Mouse (Mus musculus) limb, embryonic 13.5 days (tissue): ENCODE measurements around the gene Msrb2. TPM values are rescaled to one million over a fixed set of nuclear protein-coding genes. Genes with fewer than 3 reads are reported as not detected.

Experiments
- ATAC-seq: fragments of 200-750 bp; cut with Nextera tagmentation; 2 replicates; pipeline ENCODE4 v1.8.0; 2017; ENCODE audit warnings: low read depth, moderate number of reproducible peaks, moderate TSS enrichment; ENCODE audit not compliant: low FRiP score
- H3K27ac ChIP-seq: fragments of 300-500 bp; sonication (generic); 2 replicates; pipeline ENCODE4 v1.5.1; 2015; ENCODE audit warnings: inconsistent platforms, mild to moderate bottlenecking, moderate library complexity
- H3K27me3 ChIP-seq: fragments of 300-500 bp; sonication (generic); 2 replicates; pipeline ENCODE4 v1.6.1; 2015; ENCODE audit warnings: mild to moderate bottlenecking, inconsistent platforms
- H3K36me3 ChIP-seq: fragments of 300-500 bp; sonication (generic); 2 replicates; pipeline ENCODE4 v1.6.1; 2015; ENCODE audit warnings: inconsistent platforms, mild to moderate bottlenecking, moderate library complexity
- H3K4me1 ChIP-seq: fragments of 300-500 bp; sonication (generic); 2 replicates; pipeline ENCODE4 v1.6.1; 2015; ENCODE audit warnings: inconsistent platforms
- H3K4me2 ChIP-seq: fragments of 300-500 bp; sonication (generic); replicated peaks from 2 replicates; pipeline ENCODE4 v1.6.1; 2015; ENCODE audit warnings: inconsistent platforms, mild to moderate bottlenecking, moderate library complexity
- H3K4me3 ChIP-seq: fragments of 300-500 bp; sonication (generic); 2 replicates; pipeline ENCODE4 v1.5.1; 2015; ENCODE audit warnings: moderate library complexity, mild to moderate bottlenecking, inconsistent platforms
- H3K9ac ChIP-seq: fragments of 300-500 bp; sonication (generic); 2 replicates; pipeline ENCODE4 v1.6.1; 2015; ENCODE audit warnings: mild to moderate bottlenecking, inconsistent platforms
- H3K9me3 ChIP-seq: fragments of 300-500 bp; sonication (generic); 2 replicates; pipeline ENCODE4 v1.6.1; 2016; ENCODE audit warnings: inconsistent platforms
- WGBS: fragments of 180-500 bp; shearing (Covaris S2); methylation state at CpG from one replicate; pipeline ENCODE4 v1.1.7; 2015; 5-methylcytosine and 5-hydroxymethylcytosine counted together
- polyA plus RNA-seq: library from polyadenylated mRNA; unstranded; fragments of >200 nt; fragmentation: Nextera tagmentation; extraction: Ambion mirVana; gene quantifications from 2 replicates; pipeline ENCODE4 v1.2.1, GENCODE M21; 2015

Msrb2 gene
- polyA plus RNA-seq, 1 experiment from 2014 or later, result 29.0 TPM

GRCm38 (mm10) chr2:19431186-19431585 lies 59.9 kb downstream of the Msrb2 start:
- Histone ChIP-seq H3K9me3 (no peaks in the 10 kb centered on the region), H3K4me1 (peaks cover 17% of the 10 kb centered on the region), H3K9ac (no peak overlapping the region), H3K36me3 (no peaks in the 10 kb centered on the region), H3K27ac (no peak overlapping the region), H3K4me2 (peak overlapping the region; percentile 37), H3K4me3 (no peak overlapping the region), H3K27me3 (peaks cover 95% of the 10 kb centered on the region)
- WGBS, result 2% methylated on average over 18 of the region's 18 CpGs
- ATAC-seq, result no peak; the same call in 1 of the 2 replicates

GRCm38 (mm10) chr2:19431614-19432323 lies 60.5 kb downstream of the Msrb2 start:
- Histone ChIP-seq H3K27ac (no peak overlapping the region), H3K9me3 (no peaks in the 10 kb centered on the region), H3K36me3 (no peaks in the 10 kb centered on the region), H3K4me3 (no peak overlapping the region), H3K4me2 (peak overlapping the region; percentile 32), H3K4me1 (peaks cover 17% of the 10 kb centered on the region), H3K9ac (no peak overlapping the region), H3K27me3 (peaks cover 93% of the 10 kb centered on the region)
- WGBS, result 3% methylated on average over 41 of the region's 41 CpGs
- ATAC-seq, result no peak; the same call in 1 of the 2 replicates

GRCm38 (mm10) chr2:19444346-19444745 lies 73.1 kb downstream of the Msrb2 start:
- Histone ChIP-seq H3K27ac (no peak overlapping the region), H3K36me3 (no peaks in the 10 kb centered on the region), H3K9me3 (no peaks in the 10 kb centered on the region), H3K27me3 (peaks cover 94% of the 10 kb centered on the region), H3K4me1 (peaks cover 23% of the 10 kb centered on the region), H3K9ac (no peak overlapping the region), H3K4me2 (no peak overlapping the region), H3K4me3 (no peak overlapping the region)
- 3% methylated on average over 9 of the region's 9 CpGs for WGBS
- no peak for ATAC-seq

Other genes with a start within 250 kb of the Msrb2 start
- gene Armc3, start 172.1 kb upstream of the Msrb2 start, polyA plus RNA-seq, result 0.13 TPM in 1 of 2 replicates, not detected in the other
- not detected in 2 replicates for gene Ptf1a, start 74.2 kb downstream of the Msrb2 start, polyA plus RNA-seq
- gene 4921504E06Rik, start 182.5 kb downstream of the Msrb2 start, polyA plus RNA-seq, result not detected in 2 replicates